Mouse (Mus musculus) MEL (cell line): ENCODE measurements around the gene Angptl2. TPM values are rescaled to one million over a fixed set of nuclear protein-coding genes. Genes with fewer than 3 reads are reported as not detected.

Source experiments
- DNase-seq: peaks from one replicate; pipeline ENCODE4 v3.0.0; 2011; ENCODE audit warnings: low read depth, low spot score
- H3K27ac ChIP-seq: 2 replicates; pipeline ENCODE4 v1.5.1; 2012; ENCODE audit warnings: low read depth, mild to moderate bottlenecking, control low read depth, low read length, moderate library complexity; ENCODE audit not compliant: control insufficient read depth
- H3K27me3 ChIP-seq, 2 experiments: fragments of 150-350 bp in 1 of 2; sonication (generic) in 1 of 2; 2 replicates each; pipeline ENCODE4 v1.6.1; 2012; ENCODE audit warnings: low read length in 2 of 2, mild to moderate bottlenecking in 2 of 2, improper control_type of control experiment in 1 of 2, moderate library complexity in 1 of 2; ENCODE audit not compliant: insufficient read depth in 2 of 2, control insufficient read depth in 1 of 2
- H3K36me3 ChIP-seq, 2 experiments: 2 replicates each; pipeline ENCODE4 v1.6.1; 2012 to 2014; ENCODE audit warnings: low read length in 2 of 2, improper control_type of control experiment in 1 of 2, inconsistent platforms in 1 of 2, mild to moderate bottlenecking in 1 of 2; ENCODE audit not compliant: insufficient read depth in 2 of 2, control insufficient read depth in 1 of 2
- H3K4me1 ChIP-seq, 2 experiments: fragments of 150-350 bp in 1 of 2; sonication (generic) in 1 of 2; 2 replicates each; pipeline ENCODE4 v1.6.1; 2012; ENCODE audit warnings: low read length in 2 of 2, improper control_type of control experiment in 1 of 2, mild to moderate bottlenecking in 1 of 2; ENCODE audit not compliant: insufficient read depth in 2 of 2, control insufficient read depth in 1 of 2
- H3K4me3 ChIP-seq, 2 experiments: fragments of 150-350 bp in 1 of 2; sonication (generic) in 1 of 2; 2 replicates each; pipeline ENCODE4 v1.5.1; 2012; ENCODE audit warnings: low read depth in 2 of 2, low read length in 2 of 2, mild to moderate bottlenecking in 2 of 2, moderate library complexity in 2 of 2, control low read depth in 1 of 2, improper control_type of control experiment in 1 of 2; ENCODE audit not compliant: control insufficient read depth in 1 of 2, insufficient read depth in 1 of 2
- H3K79me2 ChIP-seq: 2 replicates; pipeline ENCODE4 v1.6.1; 2012; ENCODE audit warnings: mild to moderate bottlenecking, low read length, moderate library complexity; ENCODE audit not compliant: control insufficient read depth, poor library complexity, insufficient read depth
- H3K9ac ChIP-seq: 2 replicates; pipeline ENCODE4 v1.6.1; 2012; ENCODE audit warnings: low read depth, mild to moderate bottlenecking, control low read depth, low read length, moderate library complexity; ENCODE audit not compliant: control insufficient read depth, poor library complexity, severe bottlenecking
- H3K9me3 ChIP-seq: fragments of 150-350 bp; sonication (generic); replicated peaks from 2 replicates; pipeline ENCODE4 v1.6.1; 2012; ENCODE audit warnings: mild to moderate bottlenecking, low read length, improper control_type of control experiment, moderate library complexity; ENCODE audit not compliant: insufficient read depth
- BHLHE40 ChIP-seq: IDR thresholded peaks from 2 replicates; pipeline ENCODE4 v1.6.1; 2012; ENCODE audit warnings: low read depth, mild to moderate bottlenecking, inconsistent platforms, low read length, improper control_type of control experiment, borderline replicate concordance
- CHD1 ChIP-seq: IDR thresholded peaks from 2 replicates; pipeline ENCODE4 v1.6.1; 2012; ENCODE audit warnings: low read depth, mild to moderate bottlenecking, inconsistent platforms, low read length, improper control_type of control experiment
- ETS1 ChIP-seq: IDR thresholded peaks from 2 replicates; pipeline ENCODE4 v1.6.1; 2012; ENCODE audit warnings: low read depth, mild to moderate bottlenecking, inconsistent platforms, low read length, improper control_type of control experiment, moderate library complexity
- GATA1 ChIP-seq: IDR thresholded peaks from 2 replicates; pipeline ENCODE4 v1.6.1; 2011; ENCODE audit warnings: low read depth, low read length, improper control_type of control experiment
- MAFK ChIP-seq: IDR thresholded peaks from 2 replicates; pipeline ENCODE4 v1.6.1; 2011; ENCODE audit warnings: low read depth, mild to moderate bottlenecking, low read length, improper control_type of control experiment, borderline replicate concordance
- MAX ChIP-seq: IDR thresholded peaks from 2 replicates; pipeline ENCODE4 v1.6.1; 2011; ENCODE audit warnings: low read length, improper control_type of control experiment
- MAZ ChIP-seq: IDR thresholded peaks from 2 replicates; pipeline ENCODE4 v1.6.1; 2012; ENCODE audit warnings: low read depth, mild to moderate bottlenecking, inconsistent platforms, low read length, improper control_type of control experiment
- MEF2A ChIP-seq: IDR thresholded peaks from 2 replicates; pipeline ENCODE4 v1.6.1; 2014; ENCODE audit warnings: low read depth, mild to moderate bottlenecking, inconsistent platforms, low read length, improper control_type of control experiment; ENCODE audit not compliant: poor library complexity, insufficient replicate concordance, severe bottlenecking; ENCODE audit errors: extremely low read depth
- MXI1 ChIP-seq: IDR thresholded peaks from 2 replicates; pipeline ENCODE4 v1.6.1; 2011; ENCODE audit warnings: mild to moderate bottlenecking, low read depth, low read length, improper control_type of control experiment
- MYC ChIP-seq: IDR thresholded peaks from 2 replicates; pipeline ENCODE4 v1.6.1; 2011; ENCODE audit warnings: low read depth, mild to moderate bottlenecking, low read length, improper control_type of control experiment, moderate library complexity
- NRF1 ChIP-seq: IDR thresholded peaks from 2 replicates; pipeline ENCODE4 v1.6.1; 2014; ENCODE audit warnings: low read depth, mild to moderate bottlenecking, inconsistent platforms, low read length, improper control_type of control experiment, moderate library complexity; ENCODE audit not compliant: poor library complexity, insufficient read depth, severe bottlenecking
- POLR2AphosphoS2 ChIP-seq: IDR thresholded peaks from 2 replicates; pipeline ENCODE4 v1.6.1; 2011; ENCODE audit warnings: low read length, improper control_type of control experiment
- POLR2AphosphoS5 ChIP-seq: IDR thresholded peaks from 2 replicates; pipeline ENCODE4 v1.6.1; 2012; ENCODE audit warnings: low read depth, borderline replicate concordance, mild to moderate bottlenecking, inconsistent platforms, low read length, moderate library complexity, mixed read lengths
- SIN3A ChIP-seq: IDR thresholded peaks from 2 replicates; pipeline ENCODE4 v1.6.1; 2012; ENCODE audit warnings: low read length, improper control_type of control experiment, inconsistent platforms
- SMC3 ChIP-seq: IDR thresholded peaks from 2 replicates; pipeline ENCODE4 v1.6.1; 2011; ENCODE audit warnings: low read depth, low read length, improper control_type of control experiment
- TAL1 ChIP-seq: IDR thresholded peaks from 2 replicates; pipeline ENCODE4 v1.6.1; 2012; ENCODE audit warnings: mild to moderate bottlenecking, inconsistent platforms, low read length, moderate library complexity, mixed read lengths
- TBP ChIP-seq: IDR thresholded peaks from 2 replicates; pipeline ENCODE4 v1.8.0; 2011; ENCODE audit warnings: low read depth, low read length, improper control_type of control experiment
- USF2 ChIP-seq, 2 experiments: IDR thresholded peaks; 2 replicates each; pipeline ENCODE4 v1.6.1; 2011 to 2012; ENCODE audit warnings: improper control_type of control experiment in 2 of 2, low read length in 2 of 2, borderline replicate concordance in 1 of 2, inconsistent platforms in 1 of 2, low read depth in 1 of 2, mild to moderate bottlenecking in 1 of 2; ENCODE audit not compliant: insufficient read depth in 1 of 2
- polyA plus RNA-seq, 2 experiments: library from polyadenylated mRNA; stranded (reverse) in 1 of 2; unstranded in 1 of 2; fragments of >175 nt in 1 of 2; fragments of >200 nt in 1 of 2; gene quantifications; 2 replicates each; pipeline versions ENCODE4 v1.2.1 to v1.2.4; 2012; ENCODE audit warnings: low replicate concordance in 2 of 2, low read depth in 1 of 2; ENCODE audit not compliant: insufficient read length in 2 of 2, insufficient read depth in 1 of 2, missing spikeins in 1 of 2
- total RNA-seq: library from RNA; depleted of rRNA; stranded (reverse); fragments of 300-350 nt; gene quantifications from 2 replicates; pipeline ENCODE4 v1.2.3, GENCODE M21; 2012

Gene Angptl2
- total and polyA plus RNA-seq, 3 experiments: 0.08 TPM; not detected in 2

- Histone ChIP-seq H3K9ac (no peak overlapping the region), H3K9me3 (no peaks in the 10 kb centered on the region), H3K79me2 (no peaks in the 10 kb centered on the region), H3K27ac (no peak overlapping the region), H3K4me1 (no peaks in the 10 kb centered on the region), H3K27me3 (no peaks in the 10 kb centered on the region)
- no peak for DNase-seq
- no peak for TF ChIP-seq NRF1
- TF ChIP-seq, all 39 proteins: peak for 0
- no peaks in the 10 kb centered on the region for H3K36me3 ChIP-seq
- no peak overlapping the region for H3K4me3 ChIP-seq
These were observed 12.2 kb downstream of the Angptl2 start for GRCm38 (mm10) chr2:33228077-33228476.

GRCm38 (mm10) chr2:33228551-33228950 is 12.7 kb downstream of the Angptl2 start:
- no peak overlapping the region for H3K9ac ChIP-seq
- H3K9me3 ChIP-seq: no peaks in the 10 kb centered on the region
- no peak for DNase-seq
- no peaks in the 10 kb centered on the region for H3K79me2 ChIP-seq
- no peaks in the 10 kb centered on the region for H3K36me3 ChIP-seq
- H3K27me3 ChIP-seq: no peaks in the 10 kb centered on the region
- H3K4me3 ChIP-seq: no peak overlapping the region
- H3K27ac ChIP-seq: no peak overlapping the region
- no peaks in the 10 kb centered on the region for H3K4me1 ChIP-seq
- no peak for TF ChIP-seq BHLHE40
- no peak for TF ChIP-seq MEF2A
- no peak for TF ChIP-seq MAZ
- no peak for TF ChIP-seq SMC3
- TF ChIP-seq GATA1: no peak
- no peak for TF ChIP-seq MXI1
- TF ChIP-seq MYC: no peak
- no peak for TF ChIP-seq CHD1
- TF ChIP-seq POLR2AphosphoS2: no peak
- no peak for TF ChIP-seq TBP
- no peak for TF ChIP-seq TAL1
- no peak for TF ChIP-seq MAFK
- no peak for TF ChIP-seq POLR2AphosphoS5
- no peak for TF ChIP-seq SIN3A
- TF ChIP-seq NRF1: no peak
- TF ChIP-seq USF2 (IDR thresholded peaks at IDR 0.05; ENCODE audit: borderline replicate concordance in 1 of 2, insufficient read depth in 1 of 2, low read depth in 1 of 2, low read length in 2 of 2): no peak
- no peak for TF ChIP-seq MAX
- no peak for TF ChIP-seq ETS1
